Mouse (Mus musculus) gastrocnemius, postnatal 36 days (tissue): Measurements from ENCODE around the gene Fam120c. TPM values are rescaled to one million over a fixed set of nuclear protein-coding genes. Genes with fewer than 3 reads are reported as not detected.
A peak's percentile ranks its signal among the peaks of the same experiment; 100 is the strongest.
"Not testable (repeated sequence)": the region's sequence is repeated elsewhere in the genome, so short reads cannot be mapped to it uniquely, and the experiment has no call there.

ENCODE experiments used
- DNase-seq, 2 experiments: peaks; one replicate each; pipeline ENCODE4 v3.0.0; 2022
- intact Hi-C: fragments of 180-260 bp; cut with DNase I; formaldehyde crosslinking; loops from one replicate; pipeline ENCODE4 v1.15.1; 2025
- long read RNA-seq, 2 experiments: library from polyadenylated mRNA; stranded (forward); transcript quantifications; one replicate each; pipeline ENCODE4 v2.0.0; 2021
- total RNA-seq, 2 experiments: library from RNA; stranded (reverse); gene quantifications; 2 replicates each; pipeline ENCODE4 v1.2.3; 2021

The Fam120c gene
- 10 to 100 TPM; 10.3 to 11.1 TPM for total RNA-seq
- long read RNA-seq, experiment 1, partial matches to known transcripts: 0 of 2 reads
- long read RNA-seq, experiment 1, other reads (novel, unspliced or antisense): 2 of 2 reads
- long read RNA-seq, experiment 2, partial matches to known transcripts: 2 of 3 reads
- long read RNA-seq, experiment 2, other reads (novel, unspliced or antisense): 1 of 3 reads

- intact Hi-C loops: no loop called here
- peak; percentile 70 to 82 for DNase-seq
Measured at GRCm38 (mm10) chrX:151343761-151344500, at the start of gene Fam120c. Gene Fam120c, plus strand, starts transcription at chrX:151344175.

DNA sequence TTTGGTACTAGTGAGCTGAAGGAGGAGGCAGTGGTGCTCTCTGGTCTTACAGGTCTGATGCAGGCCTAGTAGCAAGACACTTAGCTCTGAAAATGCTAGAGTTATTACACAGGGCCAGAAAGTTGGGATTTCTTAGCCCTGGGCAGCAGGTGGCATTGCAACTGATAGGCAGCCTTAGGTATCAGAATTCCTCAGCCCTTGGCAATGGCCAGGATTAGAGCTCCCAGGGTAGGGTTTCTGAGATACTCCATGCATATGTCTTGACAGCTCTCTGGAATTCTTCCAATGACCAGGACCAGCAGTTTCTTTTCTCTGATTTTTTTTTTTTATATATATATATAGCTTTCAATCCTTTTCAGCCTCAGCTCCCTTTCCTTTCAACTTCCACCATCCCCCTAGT is 45.6 kb upstream of the Fam120c start:
- intact Hi-C loops: no loop called here
- DNase-seq: no peak

DNA sequence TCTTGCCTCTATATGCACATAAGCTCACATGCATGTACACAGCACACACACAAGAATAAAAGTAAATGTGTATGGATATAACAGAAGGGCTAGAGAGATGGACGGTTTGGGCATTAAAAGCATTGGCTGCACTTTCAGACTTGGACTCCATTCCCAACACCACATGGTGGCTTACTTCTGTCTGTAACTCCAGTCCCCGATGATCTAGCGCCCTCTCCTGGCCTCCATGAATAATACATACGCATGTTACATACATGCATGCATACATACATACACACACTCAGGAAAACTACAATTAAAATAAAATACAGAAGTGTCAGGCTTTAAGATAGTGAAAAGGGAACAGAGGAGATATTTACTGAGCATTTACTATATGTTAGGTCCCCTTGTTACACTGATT is 30.2 kb upstream of the Fam120c start:
- DNase-seq: no peak
- intact Hi-C loops: no loop called here

DNA sequence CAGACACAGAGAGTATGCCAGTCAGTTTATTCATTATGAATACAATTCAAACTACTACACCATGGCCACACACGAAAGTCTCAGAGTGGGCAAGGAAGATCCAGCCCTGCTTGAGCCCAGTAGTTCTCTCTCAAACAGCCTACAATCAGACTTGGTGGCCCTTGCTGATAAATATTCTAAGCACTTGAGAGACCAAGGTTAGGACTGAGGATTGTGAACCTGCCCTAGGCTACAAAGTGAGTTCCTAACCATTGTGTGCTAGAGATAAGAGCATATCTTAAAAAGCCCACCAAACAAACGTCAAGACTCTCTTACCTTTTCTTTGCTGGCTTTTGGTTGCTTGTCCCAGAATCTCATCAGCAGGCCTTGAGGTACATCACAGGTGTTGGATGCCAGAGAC is 10.4 kb upstream of the Fam120c start:
- intact Hi-C loops: no loop called here
- no peak for DNase-seq

DNA sequence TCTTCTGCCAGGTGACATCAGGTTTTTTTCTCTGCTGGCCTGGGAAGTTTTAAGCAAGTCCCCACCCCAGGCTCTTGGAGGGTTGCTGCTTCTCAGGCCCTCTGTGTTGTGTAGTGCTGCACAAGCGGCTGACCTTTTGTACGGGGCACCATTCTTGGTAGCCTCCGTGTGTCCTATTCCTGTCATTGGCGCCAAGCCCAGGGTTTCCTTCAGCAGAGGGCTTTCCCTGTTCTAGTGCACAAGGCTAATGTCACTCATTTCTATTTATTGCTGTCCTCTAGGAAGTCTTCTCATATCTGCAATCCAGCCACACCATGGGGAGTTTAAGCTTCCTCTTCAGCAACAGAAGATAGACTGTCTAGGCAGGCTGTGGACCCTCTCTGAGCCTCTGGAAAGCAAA is 6.2 kb upstream of the Fam120c start:
- peak; percentile 44 to 60 for DNase-seq
- intact Hi-C loops: no loop called here

DNA sequence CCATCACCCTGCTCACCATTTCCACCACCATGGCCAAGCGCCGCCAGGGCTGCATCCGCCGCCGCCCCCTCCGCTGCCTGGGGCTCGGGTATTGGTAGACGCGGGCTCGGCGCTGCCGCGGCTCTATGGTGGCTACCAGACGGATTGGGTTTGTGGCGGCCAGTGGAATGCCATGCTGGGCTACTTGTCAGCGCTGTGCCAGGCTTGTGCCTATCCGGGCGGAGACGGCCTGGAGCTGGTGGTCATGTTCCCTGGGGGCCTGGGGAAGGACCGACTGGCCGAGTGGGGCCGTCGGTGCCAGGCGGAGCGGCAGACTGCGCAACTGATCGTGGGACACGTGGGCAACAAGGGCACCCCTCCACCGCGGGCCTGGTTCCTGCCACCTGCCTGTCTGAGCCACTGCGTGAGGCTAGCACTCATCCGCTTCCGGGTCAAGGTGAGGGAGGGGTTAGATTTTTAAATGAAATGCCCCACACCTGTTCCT is 568 bp downstream of the Fam120c start:
- DNase-seq: peak; percentile 6 to 25
- intact Hi-C loops: no loop called here

DNA sequence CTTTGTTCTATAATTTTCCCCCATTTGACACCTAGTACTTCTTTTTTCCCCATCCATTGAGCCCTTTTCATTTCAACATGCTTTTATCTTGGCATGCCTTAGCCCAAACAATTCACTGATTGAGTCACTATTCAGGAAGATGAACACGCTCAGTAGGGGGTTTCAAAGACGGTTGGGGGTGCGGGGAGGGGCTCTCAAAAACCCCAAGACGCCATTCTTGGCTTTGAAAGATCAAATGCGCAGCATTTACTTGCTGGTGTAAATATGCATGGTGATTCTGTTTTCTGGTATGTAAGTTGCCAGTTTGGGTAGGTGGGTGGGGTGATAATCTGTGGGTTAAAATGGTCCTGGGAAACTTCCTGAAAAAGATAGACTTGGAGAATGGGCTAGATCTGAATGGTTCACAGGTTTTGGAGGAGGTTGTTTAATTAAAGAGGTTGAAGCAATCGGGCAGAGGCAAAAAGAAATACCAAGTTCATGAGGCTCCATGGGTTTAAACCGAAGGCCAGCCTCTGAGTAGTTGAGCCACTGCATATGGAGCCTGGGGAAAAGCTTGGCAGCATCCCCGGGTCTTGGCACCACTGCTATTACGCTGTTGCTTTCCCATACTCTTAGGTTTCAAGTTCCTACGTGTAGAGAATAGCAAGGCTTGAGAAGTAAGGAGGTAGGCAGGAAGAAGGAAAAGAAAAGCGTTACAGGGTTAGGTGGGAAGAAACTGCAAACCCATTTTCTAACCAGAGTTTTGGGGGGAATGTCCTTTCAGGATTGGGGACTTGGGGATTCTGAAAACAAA is 1.6 kb downstream of the Fam120c start:
- peak; percentile 8 to 13 for DNase-seq
- intact Hi-C loops: no loop called here

DNA sequence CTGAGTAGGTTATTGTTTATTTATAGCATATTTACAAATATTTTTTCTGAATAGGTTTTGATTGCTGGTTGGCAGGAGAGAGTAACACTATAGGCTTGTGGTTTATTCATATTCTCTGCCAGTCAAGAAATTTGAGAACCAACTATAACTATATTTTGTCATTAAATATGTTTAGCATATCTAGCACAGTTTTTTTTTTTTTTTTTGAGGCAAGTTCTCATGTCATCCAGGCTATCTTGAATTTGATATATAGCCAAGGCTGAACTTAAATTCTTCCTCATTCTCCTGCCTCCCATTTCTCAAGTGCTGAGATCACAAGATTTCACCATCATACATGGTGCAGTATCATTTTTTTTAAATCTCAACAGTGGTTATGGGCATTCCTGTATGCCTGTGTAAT is 3.3 kb downstream of the Fam120c start:
- intact Hi-C loops: no loop called here
- DNase-seq: no peak

DNA sequence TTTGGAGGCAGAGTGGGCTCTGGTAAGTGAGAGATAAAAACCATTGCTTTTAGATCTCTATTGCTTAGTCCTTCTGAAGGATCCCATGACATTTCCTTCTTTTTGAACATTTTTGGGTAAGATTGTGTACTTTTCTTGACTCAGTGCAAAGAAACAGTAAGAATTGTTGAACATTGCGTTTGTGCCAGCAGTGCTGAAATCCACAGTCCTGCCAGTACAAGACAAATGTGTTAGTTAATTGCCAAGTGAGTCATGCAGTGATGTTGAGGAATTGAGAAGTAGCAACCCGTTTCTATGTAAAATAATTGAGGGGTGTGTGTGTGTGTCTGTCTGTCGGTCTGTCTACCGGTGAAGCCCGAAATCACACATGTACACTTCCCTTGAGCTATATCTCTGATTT is 5.3 kb downstream of the Fam120c start:
- intact Hi-C loops: no loop called here
- DNase-seq: no peak

GRCm38 (mm10) chrX:151418801-151419200 is 74.8 kb downstream of the Fam120c start:
- DNase-seq: no peak
- intact Hi-C loops: no loop called here

GRCm38 (mm10) chrX:151420791-151421190 is 76.8 kb downstream of the Fam120c start:
- DNase-seq: no peak
- intact Hi-C loops: no loop called here

GRCm38 (mm10) chrX:151443637-151444036 is 99.7 kb downstream of the Fam120c start:
- intact Hi-C loops: no loop called here
- no peak for DNase-seq

DNA sequence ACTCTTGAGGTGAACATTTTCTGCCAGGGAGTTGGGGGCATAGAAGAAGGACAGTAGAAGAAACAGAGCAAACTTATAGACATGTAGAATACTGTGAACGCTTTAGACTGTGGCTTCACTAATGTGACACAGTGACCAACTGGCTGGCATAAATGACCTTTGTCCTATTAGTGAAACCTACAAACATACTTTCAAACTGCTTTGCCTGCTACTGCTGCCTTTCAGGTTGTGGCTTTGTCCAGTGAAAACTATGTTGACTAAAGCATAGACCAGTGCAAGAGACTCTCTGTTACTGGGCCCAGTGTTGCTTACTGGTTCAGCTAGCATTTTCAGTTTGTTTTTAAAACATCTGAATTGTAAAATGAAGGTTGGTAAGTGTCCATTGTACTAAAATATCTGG is 100.2 kb downstream of the Fam120c start:
- DNase-seq: no peak
- intact Hi-C loops: no loop called here

DNA sequence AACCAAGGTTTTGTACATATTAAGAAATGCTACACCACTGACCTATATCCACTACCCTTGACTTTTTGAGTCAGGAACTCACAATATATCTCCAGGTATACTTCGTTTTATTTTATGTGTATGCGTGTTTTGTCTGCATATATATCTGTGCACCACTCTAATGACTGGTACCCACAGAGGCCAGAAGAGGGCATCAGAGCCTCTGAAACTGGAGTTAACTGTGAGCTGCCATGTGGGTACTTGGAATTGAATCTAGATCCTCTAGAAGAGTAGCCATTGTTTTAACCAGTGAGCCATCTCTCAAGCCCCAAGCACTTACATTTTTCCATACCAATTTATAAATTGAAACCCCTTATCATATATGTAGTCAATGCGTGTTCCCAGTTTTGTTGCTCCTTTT is 144.2 kb downstream of the Fam120c start:
- intact Hi-C loops: no loop called here

DNA sequence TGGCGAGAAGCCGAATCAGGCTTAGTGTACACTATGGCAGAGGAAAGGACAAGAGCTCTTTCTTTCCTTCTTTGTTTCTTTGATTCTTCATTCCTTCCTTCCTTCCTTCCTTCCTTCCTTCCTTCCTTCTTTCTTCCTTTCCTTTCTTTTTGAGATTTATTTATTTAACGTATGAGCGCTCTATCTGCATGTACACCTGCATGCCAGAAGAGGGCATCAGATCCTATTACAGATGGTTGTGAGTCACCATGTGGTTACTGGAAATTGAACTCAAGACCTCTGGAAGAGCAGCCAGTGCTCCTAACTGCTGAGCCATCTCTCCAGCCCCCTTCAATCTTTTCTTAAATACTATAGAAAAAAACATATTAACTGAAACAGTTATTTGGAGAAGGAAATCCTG is 149.3 kb downstream of the Fam120c start:
- DNase-seq, intact Hi-C loops: not testable (repeated sequence)

More for the DNA sequence above, 144.2 kb downstream of the Fam120c start:
- no peak for DNase-seq

GRCm38 (mm10) chrX:151496596-151496995 is 152.6 kb downstream of the Fam120c start:
- no peak for DNase-seq
- intact Hi-C loops: loop anchor here (5.0 kb wide), 1 partner anchor 221 kb away; no protein-coding TSS in a partner anchor

- no peak for DNase-seq
- intact Hi-C loops: no loop called here
Measured at GRCm38 (mm10) chrX:151508536-151508935, 164.6 kb downstream of the Fam120c start.

GRCm38 (mm10) chrX:151509906-151510305 is 165.9 kb downstream of the Fam120c start:
- DNase-seq: no peak
- intact Hi-C loops: no loop called here

DNA sequence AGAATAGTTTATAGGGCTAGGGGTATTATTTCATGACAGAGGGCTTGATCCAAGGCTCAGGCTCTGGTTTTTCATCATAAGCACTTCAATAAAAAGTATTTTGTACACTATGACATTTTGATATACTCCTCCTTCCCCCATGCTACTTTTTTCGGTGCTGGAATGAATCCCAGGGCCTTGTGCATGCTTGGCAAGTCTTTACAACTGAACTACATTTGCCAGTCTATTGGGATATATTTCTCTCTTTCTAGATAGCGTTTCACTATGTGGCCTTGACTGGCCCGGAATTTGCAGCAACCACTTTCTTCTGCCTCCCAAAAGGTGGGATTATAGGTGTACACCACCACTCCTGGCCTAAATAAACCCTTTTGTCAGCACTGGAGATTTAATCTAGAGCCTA is 169.1 kb downstream of the Fam120c start:
- no peak for DNase-seq
- intact Hi-C loops: no loop called here

DNA sequence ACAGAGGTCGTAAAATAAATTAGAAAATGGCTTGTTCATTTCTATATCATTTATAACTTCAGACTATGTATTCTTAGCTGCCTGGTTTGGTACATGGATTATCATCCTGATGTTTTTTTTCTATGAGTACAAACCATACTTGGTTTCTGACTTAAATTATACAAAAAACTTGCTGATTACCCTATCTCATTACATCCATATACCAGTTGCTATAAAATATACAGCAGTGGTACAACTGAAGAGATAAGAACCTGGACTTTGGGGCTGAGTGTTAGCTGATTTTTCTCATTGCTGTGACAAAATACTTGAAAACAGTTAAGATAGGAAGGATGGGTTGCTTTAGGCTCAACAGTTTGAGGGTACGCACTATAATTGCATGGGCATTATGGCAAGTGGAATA is 169.7 kb downstream of the Fam120c start:
- DNase-seq: no peak
- intact Hi-C loops: no loop called here

DNA sequence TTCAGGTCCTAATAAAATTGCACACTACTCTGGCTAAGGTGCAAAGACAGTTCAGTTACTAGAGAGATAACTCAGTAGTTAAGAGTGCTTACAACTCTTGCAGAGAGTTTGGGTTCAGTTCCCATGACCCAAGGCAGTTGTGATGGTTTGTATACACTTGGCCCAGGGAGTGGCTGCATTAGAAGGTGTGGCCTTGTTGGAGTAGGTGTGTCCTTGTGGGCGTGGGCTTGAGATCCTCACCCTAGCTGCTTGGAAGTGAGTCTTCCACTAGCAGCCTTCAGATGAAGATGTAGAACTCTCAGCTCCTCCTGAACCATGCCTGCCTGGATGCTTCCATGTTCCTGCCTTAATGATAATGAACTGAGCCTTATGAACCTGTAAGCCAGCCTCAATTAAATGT is 174.2 kb downstream of the Fam120c start:
- intact Hi-C loops: no loop called here
- DNase-seq: no peak
